Mouse (Mus musculus): ENCODE data around the gene Myl6b.
"Not testable (repeated sequence)": the region's sequence is repeated elsewhere in the genome, so short reads cannot be mapped to it uniquely, and the experiment has no call there.

The Myl6b gene

GRCm38 (mm10) chr10:128493319-128493694 is 5.2 kb downstream of the Myl6b start:
- no peak for DNase-seq

GRCm38 (mm10) chr10:128492633-128493311 is 5.7 kb downstream of the Myl6b start:
- peak; percentile 56 to 68 for DNase-seq

- DNase-seq, result not testable (repeated sequence)
These were observed 6.4 kb downstream of the Myl6b start for GRCm38 (mm10) chr10:128492051-128492450.

GRCm38 (mm10) chr10:128491495-128491894 is 7.0 kb downstream of the Myl6b start:
- peak; percentile 40 to 45 for DNase-seq

- no peak for DNase-seq
These were observed 7.6 kb downstream of the Myl6b start for GRCm38 (mm10) chr10:128490912-128491311.

- DNase-seq, result peak; percentile 40 to 44
These were observed 8.3 kb downstream of the Myl6b start for GRCm38 (mm10) chr10:128490232-128490631.

- DNase-seq, result peak in 1 of 2 experiments; percentile 40
These were observed 8.7 kb downstream of the Myl6b start for GRCm38 (mm10) chr10:128489785-128490184.

- no peak for DNase-seq
These were observed 9.1 kb downstream of the Myl6b start for GRCm38 (mm10) chr10:128489380-128489779.

GRCm38 (mm10) chr10:128488776-128489175 is 9.7 kb downstream of the Myl6b start:
- no peak for DNase-seq

GRCm38 (mm10) chr10:128487861-128488712 is 10.4 kb downstream of the Myl6b start:
- peak; percentile 77 to 85 for DNase-seq

GRCm38 (mm10) chr10:128486370-128486769 is 12.1 kb downstream of the Myl6b start:
- no peak for DNase-seq

- no peak for DNase-seq
These were observed 24.1 kb downstream of the Myl6b start for GRCm38 (mm10) chr10:128474366-128474765.

GRCm38 (mm10) chr10:128460270-128460630 is 38.2 kb downstream of the Myl6b start:
- no peak for DNase-seq

- DNase-seq, result peak; percentile 76 to 79
These were observed 38.8 kb downstream of the Myl6b start for GRCm38 (mm10) chr10:128459409-128460269.

- peak; percentile 91 to 95 for DNase-seq
These were observed 39.6 kb downstream of the Myl6b start, which contains the start of gene Smarcc2 for GRCm38 (mm10) chr10:128458719-128459408. TSS of gene Smarcc2 (plus strand) at chr10:128459248.

GRCm38 (mm10) chr10:128458348-128458718 is 40.2 kb downstream of the Myl6b start:
- DNase-seq, result peak; percentile 96 to 97

- no peak for DNase-seq
These were observed 40.8 kb downstream of the Myl6b start for GRCm38 (mm10) chr10:128457676-128458075.

- peak; percentile 74 to 84 for DNase-seq
These were observed 43.2 kb downstream of the Myl6b start for GRCm38 (mm10) chr10:128455280-128455679.

GRCm38 (mm10) chr10:128454471-128454870 is 44.0 kb downstream of the Myl6b start:
- DNase-seq, result no peak

GRCm38 (mm10) chr10:128451014-128451413 is 47.5 kb downstream of the Myl6b start:
- DNase-seq, result no peak

GRCm38 (mm10) chr10:128445407-128445806 is 53.1 kb downstream of the Myl6b start:
- DNase-seq, result no peak

- DNase-seq, result no peak
These were observed 54.1 kb downstream of the Myl6b start for GRCm38 (mm10) chr10:128444354-128444753.
